Mouse (Mus musculus): Measurements from ENCODE around the gene Hpgd. TPM values are rescaled to one million over a fixed set of nuclear protein-coding genes. Genes with fewer than 3 reads are reported as not detected.
"Not testable (repeated sequence)": the region's sequence is repeated elsewhere in the genome, so short reads cannot be mapped to it uniquely, and the experiment has no call there.

Hpgd gene
- polyA plus RNA-seq, 1 experiment = not detected

DNA sequence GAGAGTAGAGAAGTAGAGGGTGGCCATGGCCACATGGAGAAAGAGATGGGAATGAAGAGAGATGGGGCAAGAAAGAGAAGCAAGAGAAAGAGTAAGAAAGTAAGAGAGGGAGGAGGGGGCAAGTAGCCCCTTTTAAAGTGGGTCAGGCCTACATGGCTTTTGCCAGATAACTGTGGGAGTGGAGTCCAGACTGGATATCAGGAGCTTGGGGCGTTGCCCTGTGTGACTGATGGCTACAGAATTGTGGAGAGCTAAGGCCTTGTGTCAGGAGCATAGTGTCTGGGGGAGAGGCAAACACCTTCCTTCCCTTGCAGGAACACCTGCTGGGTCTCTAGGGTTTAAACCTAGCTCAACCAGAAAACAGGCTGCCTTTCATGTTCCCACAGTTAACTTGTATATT is 10.4 kb upstream of the Hpgd start:
- TF ChIP-seq CTCF (IDR thresholded peaks at IDR 0.05; ENCODE audit: insufficient read depth, low read depth, low read length) = no peak
- TF ChIP-seq POLR2A (IDR thresholded peaks at IDR 0.05; ENCODE audit: insufficient read depth, low read depth, low read length) = no peak

DNA sequence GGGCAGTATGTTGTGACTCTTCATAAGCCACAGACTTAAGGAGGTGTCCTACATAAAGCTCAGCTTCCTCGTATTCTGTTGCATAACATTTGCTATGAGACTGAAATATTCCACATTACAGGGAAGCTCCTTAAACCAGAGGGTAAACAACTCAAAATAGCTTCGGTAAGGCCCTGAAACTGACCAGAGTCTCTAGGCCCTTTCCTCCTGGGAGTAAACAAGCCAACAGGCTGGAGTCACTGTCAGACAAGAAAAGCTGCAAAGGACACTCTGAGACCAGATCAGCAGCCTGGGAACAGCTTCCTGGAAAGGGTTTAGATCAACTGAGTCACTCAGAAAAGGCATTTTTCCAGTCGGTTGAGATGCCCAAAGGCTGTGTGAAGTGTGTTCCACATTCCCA is 9.4 kb upstream of the Hpgd start:
- TF ChIP-seq CTCF (IDR thresholded peaks at IDR 0.05; ENCODE audit: insufficient read depth, low read depth, low read length) (no peak), POLR2A (IDR thresholded peaks at IDR 0.05; ENCODE audit: insufficient read depth, low read depth, low read length) (no peak)
- Histone ChIP-seq H3K4me1 (ENCODE audit: control insufficient read depth, insufficient read depth, low read length) (no peaks in the 10 kb centered on the region), H3K4me3 (ENCODE audit: insufficient read depth, low read depth, low read length) (no peak overlapping the region), H3K27ac (ENCODE audit: insufficient read depth, low read depth, low read length) (no peak overlapping the region)
- WGBS = 47% methylated on average over 3 of the region's 3 CpGs

More for the DNA sequence above, 10.4 kb upstream of the Hpgd start:
- Histone ChIP-seq H3K4me3 (ENCODE audit: insufficient read depth, low read depth, low read length) (no peak overlapping the region), H3K27ac (ENCODE audit: insufficient read depth, low read depth, low read length) (no peak overlapping the region), H3K4me1 (ENCODE audit: control insufficient read depth, insufficient read depth, low read length) (no peaks in the 10 kb centered on the region)
- 96% methylated on average over 1 of the region's 1 CpGs for WGBS

DNA sequence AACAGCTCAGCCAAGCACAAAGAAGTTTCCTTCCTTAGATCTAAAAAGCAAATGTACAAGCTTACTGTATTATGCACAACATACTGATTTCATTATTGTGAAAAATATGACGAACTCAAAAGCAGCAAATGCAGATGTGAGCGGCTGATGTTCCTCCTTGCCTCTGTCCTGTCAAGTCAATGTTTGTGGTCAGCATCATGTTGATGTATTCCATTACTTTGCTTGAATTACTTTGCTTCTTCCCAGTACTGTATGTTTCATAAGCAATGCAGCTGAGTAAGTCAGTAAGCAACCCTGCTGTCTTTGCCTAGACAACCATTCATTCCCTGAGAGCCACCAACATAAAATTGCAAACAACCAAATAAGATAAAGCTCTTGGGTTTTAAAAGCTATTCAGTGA is 7.7 kb upstream of the Hpgd start:
- 97% methylated on average over 2 of the region's 2 CpGs for WGBS
- no peak overlapping the region for H3K27ac ChIP-seq (ENCODE audit: insufficient read depth, low read depth, low read length)
- H3K4me1 ChIP-seq (ENCODE audit: control insufficient read depth, insufficient read depth, low read length) = no peaks in the 10 kb centered on the region
- H3K4me3 ChIP-seq (ENCODE audit: insufficient read depth, low read depth, low read length) = no peak overlapping the region
- TF ChIP-seq POLR2A (IDR thresholded peaks at IDR 0.05; ENCODE audit: insufficient read depth, low read depth, low read length) (no peak), CTCF (IDR thresholded peaks at IDR 0.05; ENCODE audit: insufficient read depth, low read depth, low read length) (no peak)

- Histone ChIP-seq H3K4me3 (ENCODE audit: insufficient read depth, low read depth, low read length) (no peak overlapping the region), H3K4me1 (ENCODE audit: control insufficient read depth, insufficient read depth, low read length) (no peaks in the 10 kb centered on the region), H3K27ac (ENCODE audit: insufficient read depth, low read depth, low read length) (no peak overlapping the region)
- 91% methylated on average over 7 of the region's 7 CpGs for WGBS
- TF ChIP-seq CTCF (IDR thresholded peaks at IDR 0.05; ENCODE audit: insufficient read depth, low read depth, low read length) (no peak), POLR2A (IDR thresholded peaks at IDR 0.05; ENCODE audit: insufficient read depth, low read depth, low read length) (no peak)
These were observed 6.9 kb upstream of the Hpgd start for GRCm38 (mm10) chr8:56287370-56288072.

GRCm38 (mm10) chr8:56292318-56292717 is 2.1 kb upstream of the Hpgd start:
- Histone ChIP-seq H3K4me1 (ENCODE audit: control insufficient read depth, insufficient read depth, low read length) (peaks cover 8% of the 10 kb centered on the region), H3K4me3 (ENCODE audit: insufficient read depth, low read depth, low read length) (no peak overlapping the region), H3K27ac (ENCODE audit: insufficient read depth, low read depth, low read length) (no peak overlapping the region)
- 95% methylated on average over 7 of the region's 7 CpGs for WGBS
- TF ChIP-seq CTCF (IDR thresholded peaks at IDR 0.05; ENCODE audit: insufficient read depth, low read depth, low read length) (no peak), POLR2A (IDR thresholded peaks at IDR 0.05; ENCODE audit: insufficient read depth, low read depth, low read length) (no peak)

GRCm38 (mm10) chr8:56293480-56293879 is 905 bp upstream of the Hpgd start:
- WGBS = 18% methylated on average over 8 of the region's 8 CpGs
- Histone ChIP-seq H3K4me1 (ENCODE audit: control insufficient read depth, insufficient read depth, low read length) (peaks cover 8% of the 10 kb centered on the region), H3K4me3 (ENCODE audit: insufficient read depth, low read depth, low read length) (no peak overlapping the region), H3K27ac (ENCODE audit: insufficient read depth, low read depth, low read length) (no peak overlapping the region)
- TF ChIP-seq CTCF (IDR thresholded peaks at IDR 0.05; ENCODE audit: insufficient read depth, low read depth, low read length) = no peak
- TF ChIP-seq POLR2A (IDR thresholded peaks at IDR 0.05; ENCODE audit: insufficient read depth, low read depth, low read length) = no peak

DNA sequence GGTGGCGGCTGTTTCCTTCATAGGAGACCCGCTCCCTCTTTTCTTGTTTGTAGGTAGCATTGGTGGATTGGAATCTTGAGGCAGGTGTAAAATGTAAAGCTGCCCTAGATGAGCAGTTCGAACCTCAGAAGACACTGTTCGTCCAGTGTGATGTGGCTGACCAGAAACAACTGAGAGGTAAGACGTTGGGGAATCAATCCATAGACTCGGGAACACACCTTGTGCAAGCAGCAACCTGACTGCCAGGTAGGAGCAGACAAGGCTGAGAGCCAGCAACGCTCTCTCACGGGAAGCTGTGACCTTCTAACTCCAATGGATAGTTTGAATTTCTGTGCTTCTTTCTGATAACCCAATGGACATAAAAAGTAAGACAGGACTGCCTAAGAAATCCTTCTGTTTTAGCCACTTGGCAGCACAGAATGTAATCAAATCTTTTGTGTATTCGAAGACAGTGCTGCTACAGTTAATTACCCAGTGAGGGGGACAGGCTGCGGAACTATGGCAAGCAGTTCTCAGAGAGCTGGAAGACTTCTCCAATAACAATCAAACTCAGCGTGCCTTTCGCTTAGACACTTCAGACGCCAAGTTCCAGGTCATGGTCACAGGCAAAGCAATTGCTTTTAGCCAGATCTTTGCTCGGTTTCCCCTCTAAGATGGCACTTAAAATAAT is 636 bp downstream of the Hpgd start:
- TF ChIP-seq CTCF (IDR thresholded peaks at IDR 0.05; ENCODE audit: insufficient read depth, low read depth, low read length) = no peak
- TF ChIP-seq POLR2A (IDR thresholded peaks at IDR 0.05; ENCODE audit: insufficient read depth, low read depth, low read length) = no peak
- peaks cover 8% of the 10 kb centered on the region for H3K4me1 ChIP-seq (ENCODE audit: control insufficient read depth, insufficient read depth, low read length)
- H3K4me3 ChIP-seq (ENCODE audit: insufficient read depth, low read depth, low read length) = peak overlapping the region; percentile 46
- no peak overlapping the region for H3K27ac ChIP-seq (ENCODE audit: insufficient read depth, low read depth, low read length)
- 12% methylated on average over 14 of the region's 14 CpGs for WGBS

- H3K27ac ChIP-seq (ENCODE audit: insufficient read depth, low read depth, low read length) = no peak overlapping the region
- 79% methylated on average over 5 of the region's 5 CpGs for WGBS
- TF ChIP-seq CTCF (IDR thresholded peaks at IDR 0.05; ENCODE audit: insufficient read depth, low read depth, low read length) (no peak), POLR2A (IDR thresholded peaks at IDR 0.05; ENCODE audit: insufficient read depth, low read depth, low read length) (no peak)
- peaks cover 5% of the 10 kb centered on the region for H3K4me1 ChIP-seq (ENCODE audit: control insufficient read depth, insufficient read depth, low read length)
- H3K4me3 ChIP-seq (ENCODE audit: insufficient read depth, low read depth, low read length) = no peak overlapping the region
These were observed 5.0 kb downstream of the Hpgd start for GRCm38 (mm10) chr8:56299421-56299820.

DNA sequence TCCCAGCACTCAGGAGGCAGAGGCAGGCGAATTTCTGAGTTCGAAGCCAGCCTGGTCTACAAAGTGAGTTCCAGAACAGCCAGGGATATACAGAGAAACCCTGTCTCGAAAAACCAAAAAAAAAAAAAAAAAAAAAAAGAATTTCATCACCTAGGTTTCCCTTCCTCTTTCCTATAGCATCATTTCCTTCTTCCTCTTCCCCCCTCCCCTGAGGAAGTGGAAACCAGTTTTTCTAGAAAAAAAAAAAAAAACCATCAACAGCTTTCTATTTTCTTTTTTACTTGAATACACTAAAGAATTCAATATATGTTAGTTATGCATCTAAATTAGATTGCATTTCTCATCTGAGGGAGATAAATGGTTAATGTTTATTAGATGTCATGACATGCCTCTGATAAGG is 6.9 kb downstream of the Hpgd start:
- H3K4me3 ChIP-seq (ENCODE audit: insufficient read depth, low read depth, low read length); H3K27ac ChIP-seq (ENCODE audit: insufficient read depth, low read depth, low read length); H3K4me1 ChIP-seq (ENCODE audit: control insufficient read depth, insufficient read depth, low read length): not testable (repeated sequence)
- 85% methylated on average over 3 of the region's 3 CpGs for WGBS
